Mouse (Mus musculus) forebrain, embryonic 14.5 days (tissue): ENCODE data around the gene Trim80. TPM values are rescaled to one million over a fixed set of nuclear protein-coding genes. Genes with fewer than 3 reads are reported as not detected.
"Not testable (repeated sequence)": the region's sequence is repeated elsewhere in the genome, so short reads cannot be mapped to it uniquely, and the experiment has no call there.

Experiments
- ATAC-seq: fragments of 200-750 bp; cut with Nextera tagmentation; 2 replicates; pipeline ENCODE4 v1.8.0; 2017; ENCODE audit warnings: mild to moderate bottlenecking, moderate library complexity
- DNase-seq: peaks from one replicate; pipeline ENCODE4 v3.0.0-alpha.2; 2015; ENCODE audit warnings: low spot score
- H3K27ac ChIP-seq: fragments of 300-500 bp; sonication (generic); 2 replicates; pipeline ENCODE4 v1.5.1; 2014; ENCODE audit warnings: low read depth, mild to moderate bottlenecking, control low read depth, low read length, moderate library complexity
- H3K27me3 ChIP-seq: fragments of 300-500 bp; sonication (generic); replicated peaks from 2 replicates; pipeline ENCODE4 v1.6.1; 2014; ENCODE audit warnings: low read length, control low read depth, mixed read lengths; ENCODE audit not compliant: control insufficient read depth, insufficient read depth
- H3K36me3 ChIP-seq: fragments of 300-500 bp; sonication (generic); 2 replicates; pipeline ENCODE4 v1.6.1; 2014; ENCODE audit warnings: low read length, control low read depth; ENCODE audit not compliant: control insufficient read depth, insufficient read depth
- H3K4me1 ChIP-seq: fragments of 300-500 bp; sonication (generic); 2 replicates; pipeline ENCODE4 v1.6.1; 2014; ENCODE audit warnings: antibody characterized with exemption, low read length, control low read depth; ENCODE audit not compliant: control insufficient read depth, insufficient read depth
- H3K4me2 ChIP-seq: fragments of 300-500 bp; sonication (generic); 2 replicates; pipeline ENCODE4 v1.6.1; 2014; ENCODE audit warnings: mild to moderate bottlenecking, control low read depth, low read length
- H3K4me3 ChIP-seq: fragments of 300-500 bp; sonication (generic); 2 replicates; pipeline ENCODE4 v1.5.1; 2014; ENCODE audit warnings: low read depth, low read length, control low read depth
- H3K9ac ChIP-seq: fragments of 300-500 bp; sonication (generic); 2 replicates; pipeline ENCODE4 v1.6.1; 2014; ENCODE audit warnings: mild to moderate bottlenecking, low read length, control low read depth, moderate library complexity
- H3K9me3 ChIP-seq: fragments of 300-500 bp; sonication (generic); replicated peaks from 2 replicates; pipeline ENCODE4 v1.6.1; 2016; ENCODE audit warnings: low read length, control low read depth, mixed read lengths; ENCODE audit not compliant: control insufficient read depth
- WGBS: fragments of 180-500 bp; shearing (Covaris S2); extraction: QIAGEN DNeasy Blood & Tissue Kit; methylation state at CpG from one replicate; pipeline ENCODE4 v1.1.7; 2014; 5-methylcytosine and 5-hydroxymethylcytosine counted together
- microRNA-seq: library from miRNA; unstranded; fragments of <30 nt; microRNA quantifications from one replicate; pipeline ENCODE4, GENCODE M21; 2016
- polyA plus RNA-seq: library from polyadenylated mRNA; unstranded; fragments of >200 nt; fragmentation: Nextera tagmentation; extraction: Ambion mirVana; gene quantifications from 2 replicates; pipeline ENCODE4 v1.2.1, GENCODE M21; 2014

Trim80 gene
- polyA plus RNA-seq, 1 experiment from 2014 or later: not detected

DNA sequence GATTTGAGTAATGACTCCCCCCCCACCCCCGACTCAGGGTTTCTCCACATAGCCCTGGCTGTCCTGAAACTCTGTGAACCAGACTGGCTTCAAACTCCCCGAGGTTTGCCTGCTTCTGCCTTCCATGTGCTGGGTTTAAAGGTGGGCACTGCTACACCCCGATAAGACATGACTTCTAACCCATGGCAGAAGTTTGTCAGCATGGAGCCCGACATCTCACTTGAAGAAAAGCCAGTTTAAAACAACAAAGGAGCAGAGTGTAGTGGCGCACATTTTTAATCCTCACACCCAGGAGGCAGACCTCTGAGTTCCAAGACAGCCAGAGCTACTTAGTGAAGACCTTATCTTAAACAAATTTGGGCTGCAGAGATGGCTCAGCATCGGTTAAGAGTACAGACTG is 52.0 kb downstream of the Trim80 start:
- H3K4me2 ChIP-seq: peak overlapping the region; percentile 82
- no peaks in the 10 kb centered on the region for H3K9me3 ChIP-seq
- no peaks in the 10 kb centered on the region for H3K27me3 ChIP-seq
- H3K4me3 ChIP-seq: peak overlapping the region; percentile 67
- WGBS: 38% methylated on average over 6 of the region's 6 CpGs
- H3K4me1 ChIP-seq: peaks cover 10% of the 10 kb centered on the region; the same call in 1 of the 2 replicates
- ATAC-seq (no peak), DNase-seq (no peak)
- H3K9ac ChIP-seq: peak overlapping the region; percentile 74; the same call in 1 of the 2 replicates
- H3K36me3 ChIP-seq: peaks cover 25% of the 10 kb centered on the region
- no peak overlapping the region for H3K27ac ChIP-seq

DNA sequence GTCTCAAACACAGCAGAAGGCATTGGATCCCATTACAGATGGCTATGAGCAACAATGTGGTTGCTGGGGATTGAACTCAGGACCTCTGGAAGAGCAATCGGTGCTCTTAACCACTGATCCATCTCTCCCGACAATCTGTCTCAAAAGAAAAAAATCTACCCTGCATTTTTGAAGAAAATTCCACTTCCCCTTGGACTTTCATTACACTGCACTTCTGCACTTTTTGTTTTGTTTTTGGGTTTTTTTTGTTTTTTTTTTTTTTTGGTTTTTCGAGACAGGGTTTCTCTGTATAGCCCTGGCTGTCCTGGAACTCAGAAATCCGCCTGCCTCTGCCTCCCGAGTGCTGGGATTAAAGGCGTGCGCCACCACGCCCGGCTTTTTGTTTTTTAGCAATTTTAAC is 56.2 kb downstream of the Trim80 start:
- H3K9me3 ChIP-seq, H3K4me2 ChIP-seq, H3K27me3 ChIP-seq, H3K27ac ChIP-seq, H3K9ac ChIP-seq, DNase-seq, H3K4me3 ChIP-seq, ATAC-seq, H3K4me1 ChIP-seq: not testable (repeated sequence)
- peaks cover 53% of the 10 kb centered on the region for H3K36me3 ChIP-seq
- WGBS: 87% methylated on average over 9 of the region's 9 CpGs

Small RNA genes lying within 50 kb of the gene (microRNA-seq; reads per million reads assigned to microRNA genes)
- gene Mir3968: not detected

Other genes with a start within 250 kb of the Trim80 start
- 0.12 and 0.14 TPM in 2 replicates for gene Grin2c, start 173.3 kb upstream of the Trim80 start, polyA plus RNA-seq
- gene Fdxr, start 163.5 kb upstream of the Trim80 start, polyA plus RNA-seq: 17.2 and 20.0 TPM in 2 replicates
- 0.24 and 0.40 TPM in 2 replicates for gene Fads6, start 142.9 kb upstream of the Trim80 start, polyA plus RNA-seq
- not detected in 2 replicates for gene Otop2, start 133.4 kb upstream of the Trim80 start, polyA plus RNA-seq
- gene Ush1g, start 118.5 kb upstream of the Trim80 start, polyA plus RNA-seq: not detected in 2 replicates
- gene Otop3, start 105.8 kb upstream of the Trim80 start, polyA plus RNA-seq: 0.06 and 0.09 TPM in 2 replicates
- gene Hid1, start 72.8 kb upstream of the Trim80 start, polyA plus RNA-seq: 32.0 and 36.3 TPM in 2 replicates
- gene Cdr2l, start 58.6 kb upstream of the Trim80 start, polyA plus RNA-seq: 17.7 and 19.0 TPM in 2 replicates
- 203 and 253 TPM in 2 replicates for gene Mrpl58, start 36.8 kb upstream of the Trim80 start, polyA plus RNA-seq
- 768 and 904 TPM in 2 replicates for gene Atp5h, start 20.6 kb upstream of the Trim80 start, polyA plus RNA-seq
- gene Kctd2, start 20.4 kb upstream of the Trim80 start, polyA plus RNA-seq: 17.8 and 17.9 TPM in 2 replicates
- gene Slc16a5, start 21.9 kb downstream of the Trim80 start, polyA plus RNA-seq: 0.12 TPM in 1 of 2 replicates, not detected in the other
- 11.5 and 14.6 TPM in 2 replicates for gene Armc7, start 35.1 kb downstream of the Trim80 start, polyA plus RNA-seq
- 95.5 and 107 TPM in 2 replicates for gene Nt5c, start 51.3 kb downstream of the Trim80 start, polyA plus RNA-seq
- gene Jpt1, start 73.8 kb downstream of the Trim80 start, polyA plus RNA-seq: 2,151 and 2,168 TPM in 2 replicates
- 1,356 and 1,420 TPM in 2 replicates for gene Sumo2, start 95.7 kb downstream of the Trim80 start, polyA plus RNA-seq
- gene Nup85, start 123.9 kb downstream of the Trim80 start, polyA plus RNA-seq: 117 and 122 TPM in 2 replicates
- gene Mrps7, start 163.4 kb downstream of the Trim80 start, polyA plus RNA-seq: 72.1 and 81.5 TPM in 2 replicates
- 18.1 and 22.7 TPM in 2 replicates for gene Gga3, start 163.5 kb downstream of the Trim80 start, polyA plus RNA-seq
- 9.5 and 12.5 TPM in 2 replicates for gene Mif4gd, start 172.4 kb downstream of the Trim80 start, polyA plus RNA-seq
- gene Slc25a19, start 187.8 kb downstream of the Trim80 start, polyA plus RNA-seq: 38.3 and 50.1 TPM in 2 replicates